Mouse (Mus musculus) spleen, postnatal 36 days (tissue): ENCODE measurements around the gene Tom1l2.
A peak's percentile ranks its signal among the peaks of the same experiment; 100 is the strongest.

ENCODE experiments used
- DNase-seq, 2 experiments: peaks; one replicate each; pipeline ENCODE4 v3.0.0; 2022; ENCODE audit warnings: low spot score in 2 of 2, mixed read lengths in 1 of 2

Gene Tom1l2

GRCm38 (mm10) chr11:60306834-60307233, 45.9 kb downstream of the Tom1l2 start:
- DNase-seq, result peak in 1 of 2 experiments; percentile 40

DNA sequence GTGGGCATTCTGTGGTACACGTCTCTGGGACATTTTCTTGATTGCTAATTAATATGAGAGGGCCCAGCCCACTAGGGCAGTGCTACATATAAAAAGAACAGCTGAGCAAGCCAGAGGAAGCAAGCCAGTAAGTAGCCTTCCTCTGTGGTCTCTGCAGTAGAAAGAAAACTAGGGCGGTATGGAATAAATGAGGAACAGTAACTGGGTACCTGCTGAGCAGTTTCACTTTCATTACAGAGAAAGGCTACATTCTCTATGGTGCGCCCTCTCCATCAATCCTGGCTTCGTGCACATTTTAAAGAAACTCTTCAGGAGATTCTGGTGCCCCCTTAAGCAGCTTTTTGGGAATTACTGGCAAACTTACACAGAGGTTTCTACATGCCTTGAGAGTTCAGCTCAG, 47.1 kb downstream of the Tom1l2 start:
- peak; percentile 42 to 53 for DNase-seq

DNA sequence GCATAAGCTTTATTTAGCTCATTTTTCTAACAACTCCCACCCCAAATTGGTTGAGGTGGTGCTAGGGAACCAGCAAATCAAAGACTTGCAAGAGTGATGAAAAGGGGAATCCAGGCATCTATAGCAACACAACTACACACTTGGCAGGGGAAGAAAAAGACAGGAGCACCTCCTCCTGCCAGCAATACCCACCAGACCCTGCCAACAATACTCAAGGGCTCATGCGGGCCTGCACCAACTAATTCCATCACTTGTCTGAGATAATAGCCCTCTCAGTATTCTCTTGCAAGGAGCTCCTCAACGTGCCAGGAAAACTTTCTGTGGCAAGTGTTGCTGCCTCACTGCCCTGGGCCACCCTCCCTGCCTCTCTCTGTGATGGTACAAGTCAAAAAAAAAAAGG, 49.2 kb downstream of the Tom1l2 start:
- no peak for DNase-seq

GRCm38 (mm10) chr11:60302354-60303083, 50.2 kb downstream of the Tom1l2 start:
- DNase-seq, result no peak

GRCm38 (mm10) chr11:60301588-60302208, 51.0 kb downstream of the Tom1l2 start:
- peak; percentile 26 to 33 for DNase-seq

DNA sequence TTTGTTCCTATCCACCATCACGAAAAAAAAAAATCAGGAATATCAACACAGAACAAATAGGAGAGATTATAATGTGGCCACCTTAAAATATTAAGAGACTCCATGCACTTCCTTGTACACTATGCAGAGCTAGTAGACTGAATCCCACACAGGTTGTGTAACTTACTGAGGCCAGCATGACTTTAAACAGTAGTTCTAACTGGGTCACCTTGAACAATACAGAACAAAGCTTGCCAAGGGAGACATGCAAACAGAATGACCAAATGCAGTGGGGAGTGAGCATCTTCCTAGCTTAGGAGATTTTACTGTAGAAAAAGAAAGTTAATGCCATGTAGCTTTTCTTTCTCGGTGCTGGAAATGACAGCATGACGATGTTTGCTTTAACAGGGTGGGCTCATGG, 52.4 kb downstream of the Tom1l2 start:
- no peak for DNase-seq

- no peak for DNase-seq
Observed at GRCm38 (mm10) chr11:60297772-60298171, 54.9 kb downstream of the Tom1l2 start.

- DNase-seq, result no peak
Observed at GRCm38 (mm10) chr11:60294630-60295313, 57.9 kb downstream of the Tom1l2 start.

GRCm38 (mm10) chr11:60293683-60294629, 58.7 kb downstream of the Tom1l2 start:
- DNase-seq, result no peak

- no peak for DNase-seq
Observed at GRCm38 (mm10) chr11:60292718-60293117, 60.0 kb downstream of the Tom1l2 start.

DNA sequence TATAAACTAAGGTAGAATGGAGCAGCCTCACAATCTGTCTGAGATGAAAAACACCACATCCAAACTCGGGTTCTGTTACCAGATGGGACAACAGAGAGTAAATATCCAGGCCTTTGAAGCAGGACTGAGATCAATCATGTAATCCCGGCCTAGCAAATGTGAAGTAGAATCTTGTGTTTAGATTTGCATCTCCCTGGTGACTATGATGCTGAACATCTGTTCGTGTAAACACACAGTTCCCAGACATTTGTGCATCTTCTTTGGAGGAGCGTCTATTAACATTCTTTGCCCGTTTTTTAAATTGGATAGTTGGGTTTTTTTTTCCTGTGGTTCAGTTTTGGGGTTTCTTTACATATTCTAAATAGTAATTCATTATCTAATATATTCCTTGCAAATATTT, 63.7 kb downstream of the Tom1l2 start:
- no peak for DNase-seq

DNA sequence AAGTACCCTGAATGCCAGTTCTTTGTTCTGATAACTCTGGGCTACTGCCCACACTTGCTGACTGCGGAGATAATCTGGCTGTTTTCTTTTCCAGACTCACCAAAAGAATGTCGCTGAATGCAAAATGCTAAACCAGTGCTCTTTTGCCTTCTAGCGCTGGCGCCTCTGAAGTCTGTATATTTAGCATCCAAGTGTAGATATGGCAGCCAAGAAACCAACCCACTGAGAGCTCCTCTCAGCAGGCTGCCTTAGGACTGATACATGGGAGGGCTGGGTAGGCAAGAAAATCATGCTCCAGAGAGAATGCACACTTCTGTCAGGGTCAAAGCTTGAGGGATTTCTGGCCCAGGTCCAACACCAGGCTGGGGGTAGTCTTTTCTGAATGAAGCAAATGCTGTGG, 66.4 kb downstream of the Tom1l2 start:
- no peak for DNase-seq

DNA sequence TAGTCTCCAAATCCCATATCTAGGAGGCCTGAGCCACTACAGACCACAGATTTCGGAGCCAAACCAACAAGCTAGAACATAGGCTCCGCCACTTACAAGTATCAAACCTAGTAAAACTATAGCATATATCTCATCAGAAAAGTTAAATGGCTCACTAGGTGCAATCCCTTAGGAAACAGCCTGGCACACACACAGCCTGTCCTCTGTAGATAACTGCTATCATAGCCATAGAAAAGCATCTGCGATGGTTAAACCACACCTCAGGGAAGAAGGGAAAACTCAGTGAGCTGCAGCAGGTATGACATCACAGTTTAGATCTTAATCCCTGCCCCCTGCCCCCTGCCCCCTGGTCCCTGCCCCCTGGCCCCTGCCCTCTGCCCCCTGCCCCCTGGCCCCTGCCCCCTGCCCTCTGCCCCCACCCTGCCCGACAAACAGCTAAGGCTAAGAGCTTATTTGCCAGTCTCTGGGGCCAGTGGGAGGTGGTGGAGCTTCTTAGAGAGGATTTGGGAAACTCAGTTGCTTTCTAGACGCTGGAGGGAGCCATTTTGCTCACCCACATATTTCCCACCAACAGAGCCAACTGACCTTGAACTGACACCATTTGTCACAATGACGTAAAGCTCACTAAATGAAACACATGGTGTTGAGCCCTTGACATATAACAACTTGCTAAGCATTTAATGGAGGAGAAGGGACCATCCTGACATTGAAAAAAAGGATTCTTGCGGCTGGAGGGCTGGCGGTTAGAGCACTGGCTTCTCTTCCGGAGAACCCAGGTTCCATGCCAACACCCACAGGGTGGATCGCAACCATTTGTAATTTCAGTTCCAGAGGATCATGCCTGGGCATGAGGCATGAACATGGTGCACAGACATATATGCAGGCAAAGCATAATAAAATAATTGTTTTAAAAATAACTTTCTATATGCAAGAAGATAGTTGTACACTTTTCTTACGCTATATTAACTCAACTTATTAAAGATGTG, 72.0 kb downstream of the Tom1l2 start:
- DNase-seq, result no peak

DNA sequence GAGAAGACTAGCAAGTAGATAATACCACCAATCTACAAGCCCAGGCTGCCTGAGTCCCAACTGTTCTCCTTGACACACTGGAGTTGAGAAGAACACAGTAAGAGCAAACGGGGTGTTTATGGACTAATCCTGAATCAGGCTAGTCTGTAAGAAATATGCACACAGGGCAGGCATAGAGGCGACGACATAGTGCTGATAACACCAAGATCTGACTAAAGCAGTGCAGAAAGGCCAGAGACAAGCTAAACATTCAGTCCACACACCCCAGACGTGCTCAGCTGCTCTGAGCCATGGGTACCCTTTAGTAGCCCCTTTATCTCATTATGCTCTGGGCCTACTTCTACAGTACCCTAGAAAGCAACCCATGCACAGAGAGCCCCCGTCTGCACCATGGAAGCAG, 73.2 kb downstream of the Tom1l2 start:
- DNase-seq, result no peak

- no peak for DNase-seq
Observed at GRCm38 (mm10) chr11:60277771-60278170, 74.9 kb downstream of the Tom1l2 start.

GRCm38 (mm10) chr11:60277164-60277740, 75.5 kb downstream of the Tom1l2 start:
- DNase-seq, result no peak

- no peak for DNase-seq
Observed at GRCm38 (mm10) chr11:60276408-60277093, 76.2 kb downstream of the Tom1l2 start.

GRCm38 (mm10) chr11:60273273-60273805, 79.4 kb downstream of the Tom1l2 start:
- DNase-seq, result no peak

GRCm38 (mm10) chr11:60268563-60268962, 84.1 kb downstream of the Tom1l2 start:
- no peak for DNase-seq
